Mouse (Mus musculus): ENCODE measurements around the gene Cyp46a1.
A peak's percentile ranks its signal among the peaks of the same experiment; 100 is the strongest.

Cyp46a1 gene

DNA sequence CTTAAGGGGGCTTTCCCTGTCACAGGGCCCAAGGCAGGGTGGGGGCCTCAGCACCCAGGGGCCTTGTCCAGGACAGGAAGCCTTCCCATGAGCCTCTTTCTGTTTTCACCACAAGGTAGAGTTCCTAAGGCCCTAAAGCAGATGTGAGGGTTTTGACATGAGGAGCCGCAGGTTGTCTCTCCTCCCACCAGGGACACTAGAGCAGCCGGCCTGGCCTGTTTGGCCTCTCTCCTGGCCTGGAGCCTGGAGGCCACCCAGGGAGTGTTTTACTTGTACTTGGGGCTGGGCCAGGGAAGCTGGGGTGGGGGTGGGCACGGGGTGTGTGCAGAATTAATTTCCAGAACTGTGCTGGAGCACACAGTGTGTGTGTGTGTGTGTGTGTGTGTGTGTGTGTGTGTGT, 31.2 kb downstream of the Cyp46a1 start:
- DNase-seq: peak; percentile 79 to 88

DNA sequence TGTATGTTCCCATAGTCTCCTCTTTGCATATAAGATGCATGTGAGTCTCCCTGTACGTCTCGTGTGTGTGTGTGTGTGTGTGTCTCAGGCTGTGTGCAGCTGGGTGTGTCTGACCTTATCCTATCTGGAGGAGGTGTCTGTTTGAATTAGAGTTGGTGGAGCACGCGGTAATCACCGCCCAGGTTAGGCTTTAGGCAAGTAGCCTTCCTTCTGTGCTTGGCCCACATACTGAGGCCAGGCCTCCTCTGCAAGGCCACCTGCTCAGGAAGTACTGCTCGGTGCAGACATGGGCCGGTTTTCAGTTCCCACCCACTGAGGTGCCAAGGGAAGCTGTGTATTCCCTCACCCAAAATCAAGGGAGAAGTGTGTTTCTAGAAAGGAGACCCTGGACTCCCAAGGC, 31.7 kb downstream of the Cyp46a1 start:
- peak in 1 of 2 experiments; percentile 32 for DNase-seq

DNA sequence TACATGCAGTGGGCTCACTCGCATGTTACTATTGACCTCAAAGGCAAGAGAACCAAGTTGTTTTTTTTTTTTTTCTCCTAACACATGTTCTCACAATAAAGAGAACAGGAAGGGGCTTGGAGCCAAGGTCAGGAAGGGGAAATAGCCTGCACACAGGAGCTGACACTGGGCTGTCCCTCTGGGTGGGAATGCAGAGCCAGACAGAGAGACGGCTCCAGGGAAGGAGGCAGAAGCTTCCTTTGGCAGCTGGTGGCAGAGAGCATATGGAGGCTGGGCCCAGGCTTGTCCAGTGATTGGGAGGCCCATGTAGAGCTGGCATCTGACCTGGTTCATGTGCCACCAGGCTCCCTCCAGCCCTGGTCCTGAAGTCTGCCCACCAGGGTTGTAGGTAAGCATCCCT, 33.7 kb downstream of the Cyp46a1 start:
- peak; percentile 37 to 71 for DNase-seq

DNA sequence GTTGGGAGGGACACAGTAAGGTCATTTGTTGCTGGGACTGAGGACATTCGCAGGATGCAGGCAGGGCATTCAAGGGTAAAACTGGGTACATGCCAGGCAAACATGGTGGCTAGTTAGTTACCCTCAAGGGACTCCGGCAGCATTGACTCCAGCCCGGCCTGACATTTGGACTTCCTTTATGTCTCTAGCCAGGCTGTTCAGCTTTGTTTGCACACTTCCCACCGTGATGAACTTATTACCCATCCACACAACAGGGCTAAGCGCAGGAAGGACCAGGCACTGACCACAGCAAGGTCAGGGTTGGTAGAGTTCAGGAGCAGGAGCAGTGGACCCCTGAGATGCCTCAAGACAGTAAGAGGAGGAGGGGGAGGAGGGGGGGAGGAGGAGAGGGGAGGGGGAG, 34.7 kb downstream of the Cyp46a1 start:
- no peak for DNase-seq

DNA sequence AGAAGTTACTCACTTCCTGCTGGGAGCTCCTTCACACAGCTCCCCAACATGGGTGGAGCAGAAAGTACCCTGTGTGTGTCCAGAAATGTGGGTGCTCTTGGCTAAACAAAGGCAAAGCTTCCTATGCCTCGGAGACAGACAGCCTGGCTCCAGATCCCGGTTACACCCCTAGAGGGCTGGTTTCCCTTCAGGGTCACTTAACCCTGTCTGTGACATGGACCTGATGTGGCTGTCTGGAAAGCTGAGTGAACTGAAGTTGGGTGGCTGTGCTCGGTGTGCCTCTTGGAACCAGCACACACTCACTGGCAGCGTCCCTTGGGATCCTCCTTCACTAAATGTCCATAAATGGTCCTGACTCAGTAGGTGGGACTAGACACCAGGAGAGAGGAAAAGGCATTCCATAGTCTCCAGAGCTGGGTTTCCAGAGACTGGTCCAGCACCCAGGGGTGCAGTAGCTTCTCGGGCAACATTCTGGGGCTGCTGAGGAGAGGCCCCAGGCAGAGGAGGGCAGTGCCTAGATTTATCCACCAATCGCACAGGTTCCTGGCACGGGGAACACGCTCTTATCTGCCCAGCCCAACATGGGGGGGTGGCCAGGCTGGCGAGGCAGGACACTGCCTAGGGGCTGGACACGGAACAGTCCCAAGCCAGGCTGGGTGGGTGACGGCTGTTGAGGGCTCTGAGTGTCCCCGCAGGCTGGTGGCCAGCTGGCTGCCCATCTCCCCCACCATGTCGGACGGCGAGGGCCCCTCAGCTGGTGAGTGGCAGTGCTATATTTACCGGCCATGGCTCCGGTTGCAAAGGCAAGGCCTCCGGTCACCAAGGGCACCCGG, 36.6 kb downstream of the Cyp46a1 start, which contains the start of gene Eml1:
Eml1 (plus strand) TSS at position 362 of the 833 bp plus-strand sequence.
- peak; percentile 78 to 85 for DNase-seq

DNA sequence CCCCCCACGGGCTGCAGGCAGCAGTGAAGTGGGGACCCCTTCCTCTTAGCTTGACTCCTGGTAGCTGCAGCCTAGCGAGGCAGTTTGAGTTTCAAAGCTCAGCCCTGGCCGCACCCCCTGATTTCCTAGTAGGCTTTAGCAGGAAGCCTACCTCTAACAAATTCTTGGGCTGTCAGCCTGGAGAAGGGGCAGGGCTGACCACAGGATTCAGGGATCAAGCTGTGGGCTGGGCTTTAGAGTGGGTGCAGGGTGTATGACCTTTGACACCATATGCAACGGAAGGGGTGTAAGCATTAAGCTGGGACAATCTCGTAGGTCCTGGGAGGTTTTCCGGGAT, 37.2 kb downstream of the Cyp46a1 start:
- peak in 1 of 2 experiments; percentile 40 for DNase-seq

DNA sequence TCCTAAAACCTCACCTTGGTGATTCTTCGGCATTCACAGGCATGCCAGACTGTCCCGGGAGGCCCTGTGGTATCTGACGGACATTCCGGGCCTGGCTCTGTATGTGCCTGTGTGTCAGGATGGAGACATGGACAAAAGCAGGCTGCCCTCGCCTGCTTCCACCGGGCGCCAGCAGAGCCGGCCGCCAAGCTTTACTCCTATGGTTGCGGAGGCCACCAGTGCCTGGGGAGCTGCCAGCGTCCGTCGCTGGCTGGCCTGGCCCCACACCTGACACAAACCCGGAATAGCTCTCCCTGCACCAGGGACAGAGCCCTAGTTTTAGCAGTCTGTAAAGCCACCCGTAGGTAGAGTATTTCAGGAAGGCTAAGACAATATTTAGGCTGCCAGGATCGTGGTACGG, 38.1 kb downstream of the Cyp46a1 start:
- no peak for DNase-seq

DNA sequence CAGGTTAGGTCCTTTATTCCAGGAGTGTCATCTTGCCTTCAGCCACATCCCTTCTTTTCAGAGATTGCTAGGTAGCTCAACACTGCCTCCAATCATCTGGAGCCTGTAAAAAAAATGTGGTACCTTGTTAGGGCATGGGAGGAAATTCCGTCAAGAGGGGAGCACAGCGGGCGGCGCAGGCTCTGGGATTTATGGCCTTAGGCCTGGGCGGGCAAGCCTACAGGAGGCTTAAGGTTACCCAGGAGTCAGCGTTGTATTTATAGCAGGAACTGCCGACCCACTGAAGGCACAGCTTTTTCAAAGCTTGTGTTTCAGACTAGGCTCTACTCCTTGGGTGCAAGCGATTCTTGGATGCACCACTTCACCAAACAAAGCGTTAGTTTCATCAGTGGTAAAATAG, 39.4 kb downstream of the Cyp46a1 start:
- DNase-seq: no peak

DNA sequence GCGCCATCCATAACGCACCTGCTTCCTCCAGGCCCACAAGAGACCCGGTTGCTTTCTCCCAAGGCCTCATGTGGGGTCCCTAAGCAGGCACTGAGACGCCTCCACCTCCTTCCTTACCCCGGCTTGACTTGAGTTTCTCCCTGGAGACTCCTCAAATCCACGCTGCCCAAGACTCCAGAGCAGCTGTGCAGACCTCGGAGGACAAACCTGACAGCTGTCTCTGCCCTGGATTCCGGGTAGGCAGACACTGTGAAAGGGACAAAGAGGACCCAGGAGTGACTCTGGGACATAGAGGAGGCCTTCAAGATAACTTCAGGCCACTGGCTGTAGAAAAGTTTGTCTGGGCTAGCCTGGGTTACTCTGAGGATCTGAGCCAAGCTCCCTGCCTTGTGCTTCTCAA, 40.5 kb downstream of the Cyp46a1 start:
- DNase-seq: no peak

DNA sequence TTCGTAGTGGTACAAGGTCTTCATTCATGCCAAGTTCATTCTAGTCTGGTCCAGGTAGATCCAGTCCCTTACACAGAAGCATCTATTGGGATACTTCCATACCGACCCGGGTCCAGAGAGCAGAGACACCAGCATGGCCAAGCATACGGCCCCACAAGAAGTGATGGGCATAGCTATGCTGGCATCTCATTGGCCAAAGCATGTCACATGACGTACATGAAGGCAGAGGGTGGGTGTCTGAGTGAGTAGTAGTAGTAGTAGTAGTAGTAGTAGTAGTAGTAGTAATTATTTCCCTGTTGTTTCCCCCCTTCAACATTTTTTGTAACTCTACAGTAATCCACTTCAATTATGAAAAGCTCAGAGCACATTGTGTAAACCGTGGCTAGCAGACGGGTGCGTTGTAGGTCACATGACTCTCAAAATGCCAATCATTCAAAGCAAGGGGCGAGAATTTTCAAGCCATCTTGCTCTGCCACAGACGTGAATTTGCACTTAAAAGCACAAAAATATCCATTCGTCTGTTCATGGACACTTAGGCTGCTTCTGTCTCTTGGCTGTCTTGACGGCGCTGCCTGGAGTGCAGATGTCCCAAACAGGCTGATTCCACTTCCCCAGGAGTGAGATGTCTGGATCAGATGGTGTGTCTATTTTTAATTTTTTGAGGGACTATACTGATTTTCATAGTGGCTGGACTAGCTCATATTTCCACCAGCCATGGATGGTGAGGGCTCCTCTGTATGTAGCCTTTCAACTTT, 44.4 kb downstream of the Cyp46a1 start:
- DNase-seq: no peak

DNA sequence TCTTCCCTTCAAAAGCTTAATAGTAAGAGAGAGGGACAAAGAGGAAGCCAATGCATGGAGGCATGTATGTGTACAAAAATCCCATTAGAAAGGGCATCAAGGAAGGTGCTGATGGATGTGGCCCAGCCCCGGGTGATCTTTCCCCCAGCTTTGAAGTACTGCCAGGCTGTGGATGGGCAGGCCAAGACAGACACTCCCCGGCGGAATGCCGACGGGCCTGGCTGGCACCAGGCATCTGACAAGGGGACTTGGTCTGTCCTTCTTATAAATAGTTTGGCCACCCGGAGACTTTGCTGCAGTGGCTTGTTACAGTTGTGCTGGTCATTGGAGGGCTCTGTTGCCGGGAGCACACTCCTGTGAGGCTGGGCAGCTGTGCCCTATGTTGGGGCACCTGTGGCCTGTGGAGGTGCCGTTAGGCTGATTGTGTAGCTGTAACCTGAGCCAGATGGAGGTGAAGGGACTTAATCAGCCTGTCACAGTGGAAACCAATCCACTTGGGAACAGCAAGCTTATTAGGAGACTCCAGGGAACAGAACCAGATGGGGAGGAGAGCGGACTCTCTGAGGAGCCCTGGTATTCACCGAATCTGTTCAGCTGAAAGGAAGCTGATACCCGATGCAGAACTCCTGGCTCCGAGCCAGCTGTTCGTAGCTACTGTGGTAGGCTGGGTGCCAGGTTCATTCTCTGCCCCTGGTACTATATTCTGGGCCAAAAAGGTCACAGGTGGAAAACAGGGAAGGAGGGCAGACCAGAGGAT, 52.5 kb downstream of the Cyp46a1 start:
- DNase-seq: peak; percentile 22 to 61

DNA sequence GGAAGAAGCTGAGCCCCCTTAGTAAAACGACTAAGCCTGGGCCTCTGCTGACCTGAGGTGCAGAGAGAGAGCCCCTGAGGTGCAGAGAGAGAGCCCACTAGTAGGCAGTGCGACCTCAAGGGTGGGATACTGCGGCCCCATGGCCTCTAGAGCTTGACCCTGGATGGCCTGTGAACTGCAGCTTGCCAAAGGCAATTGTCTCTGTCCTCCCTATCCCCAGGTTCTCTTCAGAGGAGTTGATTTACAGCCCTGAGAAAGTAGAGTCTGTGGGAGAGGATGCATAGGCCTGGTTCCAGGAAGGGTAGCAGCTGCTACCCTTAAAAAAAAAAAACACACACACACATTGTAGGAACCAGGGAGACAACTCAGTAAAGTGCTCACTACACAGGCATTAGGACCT, 55.5 kb downstream of the Cyp46a1 start:
- no peak for DNase-seq

DNA sequence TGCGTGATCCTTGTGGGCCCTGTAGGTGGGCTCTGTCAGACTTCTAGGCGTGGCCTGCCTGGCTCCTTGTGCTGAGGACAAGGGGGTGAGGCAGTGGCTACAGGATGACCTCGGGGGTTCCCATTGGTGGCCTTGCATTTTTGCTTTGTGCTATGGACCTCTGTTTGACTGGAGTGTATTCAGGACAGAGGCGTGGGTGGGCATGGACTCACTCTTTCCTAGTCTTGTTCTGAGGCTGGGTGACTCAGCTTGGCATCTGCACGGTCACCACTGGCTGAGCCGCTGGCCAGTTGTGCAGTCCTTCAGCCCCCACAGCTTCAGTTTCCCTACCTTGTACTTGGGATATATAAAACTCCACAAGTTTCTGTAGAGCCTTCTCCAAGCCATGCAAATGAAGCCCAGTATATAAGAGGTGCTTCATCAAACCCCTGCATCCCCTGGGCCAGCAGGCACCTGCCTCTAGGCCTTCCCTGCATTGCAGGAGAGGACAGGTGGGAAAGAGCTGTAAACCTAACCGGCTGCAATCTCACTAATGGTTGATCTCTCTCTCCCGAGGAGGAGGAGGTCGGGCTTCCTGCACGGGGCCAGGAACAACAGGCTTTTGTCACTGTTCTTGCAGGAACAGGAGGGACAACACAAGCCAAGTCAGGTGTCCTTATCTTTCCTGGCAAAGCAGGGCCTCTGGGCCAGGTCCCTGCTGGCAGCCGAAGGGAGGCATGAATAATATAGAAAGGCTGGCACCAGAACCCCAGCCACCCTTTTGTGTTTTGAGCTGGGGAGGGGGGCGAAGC, 58.3 kb downstream of the Cyp46a1 start:
- DNase-seq: no peak

DNA sequence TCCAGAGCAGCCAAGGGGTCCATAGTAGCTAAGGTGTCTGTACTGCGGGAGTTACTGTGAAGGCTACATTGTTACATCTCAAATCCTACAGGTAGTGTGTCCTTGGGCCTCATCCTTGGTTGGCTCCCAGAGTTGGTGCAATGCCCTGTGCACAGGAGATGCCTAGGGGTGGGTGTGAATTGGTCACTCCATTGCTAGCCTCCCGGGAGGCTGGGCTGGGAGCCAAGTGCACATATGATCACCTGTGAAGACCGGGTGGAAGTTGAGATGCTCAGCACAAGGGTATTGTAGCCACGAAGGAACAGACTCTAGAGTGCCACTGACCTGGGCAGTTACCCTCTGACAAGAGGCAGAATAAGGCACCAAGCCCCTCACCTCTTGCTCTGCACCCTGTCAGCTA, 58.9 kb downstream of the Cyp46a1 start:
- DNase-seq: no peak

DNA sequence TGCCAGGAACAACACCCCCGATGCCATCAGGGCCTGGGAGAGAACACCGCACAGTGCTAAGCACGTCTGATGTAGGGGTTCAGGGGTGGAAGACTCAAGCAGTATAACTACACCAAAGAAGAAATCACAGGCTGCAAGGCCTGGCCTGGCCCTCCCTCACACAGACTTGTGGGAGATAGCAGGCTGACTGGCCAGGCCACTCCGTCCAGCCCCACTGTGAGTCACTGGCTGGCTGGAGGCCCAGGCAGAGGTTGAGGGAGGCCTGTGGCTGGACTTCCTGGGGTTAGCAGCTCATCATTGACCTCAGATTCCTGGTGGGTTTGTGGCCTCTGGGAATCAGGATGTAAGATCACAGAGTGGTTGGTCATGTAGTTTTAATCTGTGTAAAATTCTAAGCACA, 59.5 kb downstream of the Cyp46a1 start:
- DNase-seq: peak; percentile 87 to 93

DNA sequence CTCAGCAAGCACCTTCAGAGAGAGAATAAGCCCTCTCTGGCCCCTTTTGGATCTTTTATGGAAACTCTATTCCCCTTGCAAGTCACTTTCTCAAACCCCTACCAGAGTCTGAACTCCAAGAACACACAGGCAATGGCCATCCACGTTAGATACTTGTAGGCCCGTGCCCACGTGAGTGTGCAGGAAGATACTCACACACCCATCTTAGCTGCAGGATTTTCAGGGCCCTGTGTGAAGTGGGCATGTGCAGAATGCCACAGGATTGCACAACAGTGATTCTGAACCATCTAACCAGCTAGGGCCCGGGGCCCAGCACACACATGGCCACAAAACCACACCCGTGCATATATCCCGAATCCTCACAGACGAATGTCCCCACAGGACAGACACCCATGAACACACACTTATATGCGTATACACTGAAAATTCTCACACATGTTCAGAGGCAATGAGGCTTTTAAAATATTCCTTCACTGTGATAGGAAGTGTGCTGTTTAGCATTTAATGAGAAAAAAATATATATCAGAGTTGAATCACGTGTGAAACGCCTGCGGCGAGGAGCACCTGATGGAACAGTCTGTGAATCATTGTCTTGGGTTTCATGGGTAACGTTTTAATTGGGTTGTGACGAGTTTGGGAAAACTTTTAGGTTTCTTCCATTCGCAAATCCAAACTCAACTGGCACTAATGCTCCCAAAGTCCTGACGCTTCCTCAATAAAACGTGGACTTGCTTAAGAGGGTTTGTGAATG, 60.5 kb downstream of the Cyp46a1 start:
- DNase-seq: no peak

DNA sequence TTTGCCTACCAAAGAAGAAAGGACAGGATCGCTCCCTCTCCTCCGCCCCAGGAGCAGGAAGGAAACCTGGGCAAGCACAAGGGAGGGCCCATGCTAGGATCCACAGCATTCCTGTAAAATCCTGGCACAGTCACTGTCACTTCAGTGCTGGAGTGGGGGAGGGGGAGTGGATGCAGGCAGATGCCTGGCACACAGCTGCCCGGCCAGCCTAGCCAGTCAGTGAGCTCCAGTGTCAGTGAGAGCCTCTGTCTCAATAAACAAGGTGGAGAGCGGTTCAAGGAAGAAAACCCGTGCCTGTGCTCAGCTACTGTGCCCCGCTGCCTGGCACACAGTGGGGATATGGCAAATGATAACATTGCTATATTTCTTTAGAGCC, 61.1 kb downstream of the Cyp46a1 start:
- DNase-seq: peak in 1 of 2 experiments; percentile 13

DNA sequence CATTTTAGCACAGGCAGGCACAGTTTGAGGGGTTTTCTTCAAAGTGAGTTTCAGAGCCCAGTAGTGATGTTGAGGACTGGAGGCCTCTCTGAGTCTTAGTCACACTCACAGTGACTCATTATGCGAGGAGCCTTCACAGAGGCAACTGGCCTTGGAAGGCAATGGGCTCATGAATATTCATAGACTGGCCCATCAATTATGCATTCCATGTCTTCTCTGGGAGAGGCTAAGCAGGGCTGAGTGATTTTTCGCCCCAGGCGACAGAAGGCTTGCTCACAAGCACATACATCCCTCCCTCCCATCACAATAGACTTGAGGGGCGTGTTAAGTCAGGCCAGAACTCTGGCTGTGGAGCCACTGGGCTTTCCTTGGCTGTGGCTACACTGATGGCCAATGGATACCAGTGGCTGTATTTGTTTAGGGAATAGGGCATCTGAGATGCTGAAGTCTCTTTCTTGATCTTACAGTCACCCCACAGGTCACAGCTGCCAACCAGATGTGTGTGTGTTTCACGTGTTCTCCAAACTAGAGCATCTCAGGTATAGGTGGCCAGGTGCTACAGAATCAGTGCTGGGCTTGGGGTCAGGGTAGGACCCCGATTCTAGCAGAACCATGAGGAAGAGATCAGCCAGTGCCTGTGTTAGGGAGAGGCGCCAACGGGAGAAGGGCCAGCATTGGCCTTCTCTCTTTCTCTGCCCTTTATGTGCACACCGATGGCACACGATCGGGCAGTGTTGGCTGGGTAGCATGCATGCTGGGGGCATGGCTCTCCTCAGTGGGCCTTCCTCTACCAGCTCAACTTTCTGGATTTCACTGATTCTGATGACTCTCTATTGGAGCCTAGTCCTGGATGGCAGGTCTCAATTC, 62.1 kb downstream of the Cyp46a1 start:
- DNase-seq: no peak

DNA sequence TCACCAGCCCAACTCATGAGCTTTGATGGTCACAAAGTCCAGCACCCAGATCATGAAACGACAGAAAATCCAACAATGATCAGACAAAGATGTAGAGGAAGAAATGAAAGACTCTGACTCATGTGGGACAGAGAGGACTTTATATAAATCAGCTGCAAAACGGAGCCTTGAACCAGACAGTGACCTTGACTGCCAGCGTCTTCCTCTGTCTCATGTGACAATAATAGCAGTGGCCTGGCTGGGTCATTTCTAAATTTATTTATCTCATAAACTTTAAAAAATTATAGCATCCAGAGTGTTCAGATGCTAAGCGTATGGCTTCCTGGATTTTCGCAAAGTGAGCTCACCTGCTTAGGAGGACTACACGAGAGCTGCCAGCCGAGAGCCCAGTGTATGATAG, 64.5 kb downstream of the Cyp46a1 start:
- no peak for DNase-seq

DNA sequence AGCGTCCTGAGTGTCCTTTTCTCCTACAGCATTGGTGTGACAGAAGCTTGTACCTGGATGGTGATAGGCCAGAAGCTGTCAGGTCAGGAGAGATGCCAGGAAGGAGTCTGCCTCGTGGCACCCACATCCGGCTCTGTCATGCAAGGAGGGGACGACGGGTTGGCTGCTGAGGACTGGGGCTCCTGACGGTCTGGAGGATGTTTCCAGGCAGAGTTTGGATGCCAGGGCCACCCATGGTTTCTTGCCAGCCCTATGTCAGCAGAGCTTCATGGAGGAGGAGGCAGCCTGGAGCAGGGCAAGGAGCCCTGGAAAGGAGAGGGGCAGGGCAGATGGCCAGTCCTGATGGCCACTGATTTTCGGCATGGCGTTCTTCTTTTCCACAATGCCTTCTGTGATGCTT, 65.0 kb downstream of the Cyp46a1 start:
- no peak for DNase-seq

DNA sequence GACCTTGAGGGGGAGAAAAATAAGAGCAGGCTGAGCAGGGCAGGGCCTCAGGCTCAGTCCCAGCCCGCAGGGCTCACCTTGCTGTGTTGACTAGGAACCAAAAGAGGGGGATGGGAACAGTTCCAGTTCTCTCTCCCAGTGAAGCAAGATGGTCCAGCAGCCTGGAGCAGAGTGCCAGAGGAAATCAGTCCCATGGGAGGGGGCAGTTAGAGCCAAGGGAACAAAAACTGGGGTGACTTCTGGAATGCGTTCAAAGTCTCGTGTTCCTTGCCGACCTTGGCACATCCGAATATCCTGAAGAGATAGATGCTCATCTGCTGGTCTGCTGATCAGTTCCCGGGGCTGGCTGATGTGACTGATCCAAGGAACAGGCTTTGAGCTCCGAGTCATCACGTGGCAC, 66.8 kb downstream of the Cyp46a1 start:
- DNase-seq: no peak
